Mouse (Mus musculus) heart, adult 2 months (tissue): ENCODE measurements at regions not wholly inside any gene's neighbourhood (a gene's known extent, or its start where the extent isn't known, plus 50 kb on each side); places are given as distances from the start of the nearest gene placed in this dataset.

Source experiments
- DNase-seq, 2 experiments: peaks; one replicate each; pipeline ENCODE4 v3.0.0; 2021
- H3K27ac ChIP-seq: fragments of 200-600 bp; 2 replicates; pipeline ENCODE4 v1.8.1; 2022
- H3K27me3 ChIP-seq: fragments of 200-500 bp; 2 replicates; pipeline ENCODE4 v1.6.1; 2012; ENCODE audit warnings: mild to moderate bottlenecking, low read length, inconsistent platforms, mixed read lengths; ENCODE audit not compliant: control insufficient read depth, insufficient read depth
- H3K36me3 ChIP-seq: fragments of 200-500 bp; 2 replicates; pipeline ENCODE4 v1.6.1; 2012; ENCODE audit warnings: low read length, inconsistent platforms; ENCODE audit not compliant: control insufficient read depth, insufficient read depth
- H3K4me1 ChIP-seq: fragments of 200-500 bp; 2 replicates; pipeline ENCODE4 v1.6.1; 2011; ENCODE audit warnings: low read length; ENCODE audit not compliant: control insufficient read depth, insufficient read depth
- H3K4me3 ChIP-seq: fragments of 200-600 bp; 2 replicates; pipeline ENCODE4 v1.8.1; 2022
- H3K79me2 ChIP-seq: fragments of 200-500 bp; replicated peaks from 2 replicates; pipeline ENCODE4 v1.6.1; 2012; ENCODE audit warnings: mild to moderate bottlenecking, inconsistent platforms, low read length, moderate library complexity, mixed read lengths; ENCODE audit not compliant: control insufficient read depth, insufficient read depth
- H3K9ac ChIP-seq: fragments of 200-500 bp; 2 replicates; pipeline ENCODE4 v1.6.1; 2012; ENCODE audit warnings: low read depth, mild to moderate bottlenecking, control low read depth, inconsistent platforms, low read length, mixed read lengths
- CTCF ChIP-seq: fragments of 200-600 bp; IDR thresholded peaks from 2 replicates; pipeline ENCODE4 v1.8.1; 2022; ENCODE audit warnings: antibody characterized with exemption, mild to moderate bottlenecking, moderate library complexity
- EP300 ChIP-seq: fragments of 200-500 bp; IDR thresholded peaks from 2 replicates; pipeline ENCODE4 v1.6.1; 2011; ENCODE audit warnings: low read depth, low read length, control low read depth; ENCODE audit not compliant: insufficient read depth
- POLR2A ChIP-seq: fragments of 200-500 bp; IDR thresholded peaks from 2 replicates; pipeline ENCODE4 v1.6.1; 2011; ENCODE audit warnings: mild to moderate bottlenecking, low read depth, low read length, control low read depth; ENCODE audit not compliant: insufficient read depth
- WGBS: fragments of 180-500 bp; shearing (Covaris S2); methylation state at CpG from one replicate; pipeline ENCODE4 v1.1.7; 2018; 5-methylcytosine and 5-hydroxymethylcytosine counted together
- intact Hi-C: fragments of 180-260 bp; cut with DNase I; formaldehyde crosslinking; loops from one replicate; pipeline ENCODE4 v1.15.1; 2025

DNA sequence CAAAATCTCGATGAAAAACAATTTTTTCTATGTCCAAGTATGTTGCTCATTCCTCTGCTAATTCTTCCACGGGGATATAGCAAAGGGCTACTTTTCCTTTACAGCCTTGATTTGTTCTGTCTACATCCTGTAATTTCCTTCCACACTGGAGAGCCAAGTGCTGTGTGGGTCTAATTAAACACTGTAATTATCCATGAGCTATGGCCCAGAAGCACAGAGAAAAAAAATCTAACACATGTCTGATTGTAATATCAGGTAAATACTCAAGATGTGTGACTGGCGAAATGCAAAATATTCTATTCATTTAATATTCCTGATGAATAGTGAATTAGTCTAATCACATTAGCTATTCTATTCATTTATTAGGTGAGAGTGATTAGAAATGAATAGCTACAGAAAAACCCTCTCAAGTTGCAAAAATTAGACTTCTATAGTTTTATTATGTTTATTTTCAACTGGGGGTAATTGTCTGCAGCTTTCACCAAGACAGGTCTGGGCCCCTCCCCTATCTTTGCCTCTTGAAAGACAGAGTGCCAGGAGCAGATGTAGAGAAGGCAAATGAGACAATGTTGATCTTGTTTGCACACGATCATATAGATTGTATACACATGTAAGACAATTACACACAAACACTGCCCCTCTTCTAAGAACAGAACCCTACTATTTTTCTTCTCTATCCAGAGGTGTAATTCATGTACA lies 274.3 kb downstream of the Sorl1 start:
- Histone ChIP-seq H3K36me3 (no peaks in the 10 kb centered on the region), H3K9ac (no peak overlapping the region), H3K4me1 (no peaks in the 10 kb centered on the region; the same call in 1 of the 2 replicates), H3K27me3 (no peaks in the 10 kb centered on the region), H3K79me2 (no peaks in the 10 kb centered on the region), H3K27ac (no peak overlapping the region), H3K4me3 (no peak overlapping the region)
- TF ChIP-seq POLR2A (no peak), EP300 (no peak), CTCF (no peak)
- no peak for DNase-seq
- intact Hi-C loops: no loop called here
- 64% methylated on average over 4 of the region's 4 CpGs for WGBS

DNA sequence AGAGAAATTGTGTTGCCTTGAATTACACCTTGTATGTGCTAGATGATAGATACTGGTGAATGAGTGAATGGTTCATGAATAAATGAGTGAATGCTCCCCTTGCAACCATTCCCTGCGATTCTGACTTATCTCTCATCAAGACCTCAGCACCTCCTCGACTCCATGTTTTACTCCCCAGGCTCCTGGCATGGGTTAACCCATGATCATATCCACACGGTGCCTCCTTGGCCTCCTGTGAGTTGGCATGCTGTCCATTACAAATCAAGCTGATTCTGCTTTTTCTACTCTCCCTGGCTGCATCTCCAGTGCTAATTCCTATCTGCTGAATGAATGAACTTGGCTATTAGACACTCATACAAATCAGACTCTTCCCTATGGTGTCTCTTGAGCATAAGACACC lies 279.5 kb downstream of the Sorl1 start:
- Histone ChIP-seq H3K36me3 (no peaks in the 10 kb centered on the region), H3K4me1 (no peaks in the 10 kb centered on the region), H3K27me3 (no peaks in the 10 kb centered on the region), H3K4me3 (no peak overlapping the region), H3K79me2 (no peaks in the 10 kb centered on the region), H3K9ac (no peak overlapping the region), H3K27ac (no peak overlapping the region)
- TF ChIP-seq EP300: no peak
- no peak for TF ChIP-seq CTCF
- TF ChIP-seq POLR2A: no peak
- 77% methylated on average over 3 of the region's 3 CpGs for WGBS
- intact Hi-C loops: no loop called here
- no peak for DNase-seq

DNA sequence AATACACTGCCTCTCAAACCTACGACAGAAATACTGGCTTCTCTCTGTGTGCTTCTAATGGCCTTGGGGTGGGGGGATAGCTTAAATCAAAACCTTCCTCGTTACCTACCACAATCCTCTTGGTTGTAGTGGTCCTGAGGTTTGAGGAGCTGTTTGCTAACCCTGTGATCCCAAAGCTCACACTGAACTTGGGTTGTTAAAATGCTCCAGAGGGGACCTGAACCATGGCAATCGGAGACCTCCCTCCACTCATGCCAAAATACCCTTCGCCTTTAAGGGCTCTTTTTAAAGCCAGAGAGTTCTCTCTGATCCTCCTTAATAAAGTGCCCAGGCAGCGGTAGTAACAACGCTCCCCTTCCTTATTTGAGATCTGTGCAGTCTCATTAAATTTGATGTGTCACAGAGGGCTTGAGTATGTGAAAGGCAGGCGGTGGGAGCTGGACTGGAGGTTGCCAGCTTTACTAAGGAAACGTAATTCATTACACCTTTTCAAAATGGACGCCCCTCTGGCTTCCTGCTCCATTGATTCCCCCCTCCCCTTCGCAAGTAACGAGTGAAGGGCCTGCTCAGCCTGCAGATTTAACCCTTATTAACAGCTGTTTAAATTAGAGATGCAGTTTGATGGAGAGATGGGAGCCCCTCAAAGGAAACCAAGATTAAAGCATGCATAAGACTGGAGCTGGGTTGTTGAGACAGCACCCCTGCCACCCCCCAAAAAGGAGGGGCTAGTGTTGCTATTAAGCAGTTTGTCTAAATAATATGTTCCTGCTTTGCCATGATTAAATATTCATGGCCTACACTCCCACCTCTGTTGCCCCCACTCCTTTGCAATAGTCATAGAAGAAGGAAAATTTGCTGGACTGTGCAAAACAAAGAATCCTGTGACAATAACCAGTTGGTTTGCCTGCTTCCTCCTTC lies 289.4 kb downstream of the Sorl1 start:
- 79% methylated on average over 11 of the region's 11 CpGs for WGBS
- no peak for TF ChIP-seq EP300
- TF ChIP-seq CTCF: no peak
- TF ChIP-seq POLR2A: no peak
- Histone ChIP-seq H3K4me1 (no peaks in the 10 kb centered on the region), H3K27me3 (no peaks in the 10 kb centered on the region), H3K27ac (no peak overlapping the region), H3K79me2 (no peaks in the 10 kb centered on the region), H3K9ac (no peak overlapping the region), H3K4me3 (no peak overlapping the region), H3K36me3 (no peaks in the 10 kb centered on the region)
- DNase-seq: no peak
- intact Hi-C loops: no loop called here

DNA sequence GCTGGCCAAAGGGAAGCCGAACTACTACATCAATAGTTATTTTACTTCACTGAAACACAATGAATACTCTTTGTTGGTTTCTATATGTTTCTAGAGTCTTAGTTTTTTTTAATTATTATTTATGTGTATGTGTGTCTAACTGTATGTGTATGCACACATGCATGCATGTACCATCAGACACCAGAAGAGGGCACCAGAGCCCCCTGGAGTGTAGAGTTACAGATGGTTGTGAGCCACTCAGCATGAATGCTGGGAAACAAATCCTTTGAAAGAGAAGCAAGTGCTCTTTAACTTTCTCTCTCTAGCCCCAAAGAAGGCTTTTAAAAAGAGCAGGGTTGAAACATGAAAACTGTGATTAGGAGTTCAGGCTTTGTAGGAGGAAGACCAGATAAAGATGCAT lies 290.7 kb downstream of the Sorl1 start:
- no peaks in the 10 kb centered on the region for H3K4me1 ChIP-seq
- 95% methylated on average over 1 of the region's 1 CpGs for WGBS
- intact Hi-C loops: no loop called here
- no peak overlapping the region for H3K4me3 ChIP-seq
- TF ChIP-seq CTCF: peak; percentile 29
- no peak for TF ChIP-seq EP300
- H3K79me2 ChIP-seq: no peaks in the 10 kb centered on the region
- DNase-seq: no peak
- no peak overlapping the region for H3K27ac ChIP-seq
- H3K36me3 ChIP-seq: no peaks in the 10 kb centered on the region
- H3K27me3 ChIP-seq: no peaks in the 10 kb centered on the region
- H3K9ac ChIP-seq: no peak overlapping the region

DNA sequence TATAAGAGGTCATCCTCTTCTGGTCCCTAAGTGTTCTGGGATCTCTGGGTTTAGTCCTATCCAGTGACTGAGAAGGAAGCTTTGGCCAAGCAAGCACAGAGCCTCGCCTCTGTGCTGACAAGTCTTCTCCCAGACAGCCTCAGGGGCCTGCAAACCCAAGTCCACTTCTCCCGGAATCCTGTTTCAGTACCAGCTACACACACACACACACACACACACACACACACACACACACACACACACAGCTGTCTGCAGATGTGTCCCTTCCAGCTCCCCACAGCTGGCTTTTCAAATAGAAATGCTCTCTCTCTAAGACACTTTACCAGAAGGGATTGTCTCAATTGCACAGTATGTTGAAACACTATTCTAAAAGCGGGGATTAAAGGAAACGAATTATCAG lies 296.7 kb downstream of the Sorl1 start:
- H3K36me3 ChIP-seq: no peaks in the 10 kb centered on the region
- TF ChIP-seq POLR2A (no peak), EP300 (no peak), CTCF (no peak)
- no peaks in the 10 kb centered on the region for H3K27me3 ChIP-seq
- H3K9ac ChIP-seq: no peak overlapping the region
- DNase-seq: peak in 1 of 2 experiments; percentile 8
- 52% methylated on average over 4 of the region's 4 CpGs for WGBS
- H3K4me1 ChIP-seq: no peaks in the 10 kb centered on the region
- H3K4me3 ChIP-seq: no peak overlapping the region
- no peak overlapping the region for H3K27ac ChIP-seq
- H3K79me2 ChIP-seq: no peaks in the 10 kb centered on the region
- intact Hi-C loops: no loop called here

DNA sequence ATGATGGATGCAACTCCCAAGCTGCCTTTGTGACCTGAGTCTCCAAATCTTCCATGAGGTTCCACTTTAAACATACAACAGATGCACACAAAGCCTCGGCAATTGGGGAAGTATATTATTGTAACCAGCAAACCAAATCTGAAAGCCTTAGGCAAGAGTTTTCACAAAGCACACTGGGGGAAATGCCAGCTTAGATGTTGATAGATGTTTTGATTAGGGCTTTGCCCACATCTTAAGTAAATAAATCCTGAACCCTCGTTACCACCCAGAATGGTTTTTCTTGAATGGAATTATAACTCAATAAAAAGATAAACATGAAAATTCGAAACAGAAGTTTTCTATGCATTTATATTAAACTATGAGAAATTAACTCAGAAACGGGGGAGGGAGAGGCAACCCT lies 302.7 kb downstream of the Sorl1 start:
- no peaks in the 10 kb centered on the region for H3K36me3 ChIP-seq
- intact Hi-C loops: no loop called here
- TF ChIP-seq POLR2A (no peak), CTCF (no peak), EP300 (no peak)
- H3K27me3 ChIP-seq: no peaks in the 10 kb centered on the region
- H3K79me2 ChIP-seq: no peaks in the 10 kb centered on the region
- no peak overlapping the region for H3K27ac ChIP-seq
- DNase-seq: no peak
- WGBS: 70% methylated on average over 4 of the region's 4 CpGs
- no peaks in the 10 kb centered on the region for H3K4me1 ChIP-seq
- no peak overlapping the region for H3K4me3 ChIP-seq
- H3K9ac ChIP-seq: no peak overlapping the region
